Mouse (Mus musculus): ENCODE measurements at regions not wholly inside any gene's neighbourhood (a gene's known extent, or its start where the extent isn't known, plus 50 kb on each side); places are given as distances from the start of the nearest gene placed in this dataset.

DNA sequence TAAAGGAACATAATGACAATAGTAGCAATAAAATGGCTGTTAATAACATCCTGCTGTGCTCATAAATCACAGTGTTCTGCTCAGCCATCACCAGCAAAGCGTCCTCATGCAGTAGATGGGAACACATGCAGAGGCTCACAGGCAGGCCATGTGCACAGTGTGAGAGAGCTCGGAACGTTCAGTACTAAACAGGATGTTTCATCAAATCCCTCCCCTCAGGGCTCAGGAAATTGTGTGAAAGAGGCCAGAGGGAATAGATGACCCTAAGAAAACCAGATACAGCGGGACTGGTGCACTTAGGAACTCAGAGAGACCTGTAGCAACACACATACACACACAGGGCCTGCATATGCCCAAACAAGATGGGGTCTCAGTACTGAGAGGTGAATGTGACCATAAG, 256.1 kb upstream of the Zpld1 start:
- TF ChIP-seq CTCF (IDR thresholded peaks at IDR 0.05; ENCODE audit: borderline replicate concordance, control insufficient read depth, extremely low read depth, insufficient read depth, low read length, poor library complexity): no peak
- no peak for TF ChIP-seq POLR2A (IDR thresholded peaks at IDR 0.05; ENCODE audit: control insufficient read depth, extremely low read depth, insufficient read depth, low read length, poor library complexity)
